Mouse (Mus musculus): ENCODE data around the gene Aqp6. TPM values are rescaled to one million over a fixed set of nuclear protein-coding genes. Genes with fewer than 3 reads are reported as not detected.

The Aqp6 gene
- polyA plus RNA-seq, 1 experiment from 2014 or later: not detected

DNA sequence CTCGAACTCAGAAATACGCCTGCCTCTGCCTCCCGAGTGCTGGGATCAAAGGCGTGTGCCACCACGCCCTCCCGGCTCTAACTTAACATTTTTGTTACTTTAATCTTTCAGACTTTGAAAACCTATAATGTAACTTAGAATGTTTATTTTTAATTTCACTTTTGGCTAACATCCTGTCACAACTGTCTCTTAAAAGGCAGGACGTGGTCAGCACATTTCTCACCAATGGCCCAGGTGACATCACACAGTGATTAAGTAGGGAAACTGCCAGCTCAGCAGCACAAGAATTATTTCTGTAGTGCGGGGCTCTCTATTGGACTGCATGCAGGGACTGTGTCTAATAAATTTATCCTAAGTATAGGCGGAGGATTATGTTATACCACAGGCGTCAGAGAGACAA lies 42.6 kb downstream of the Aqp6 start:
- peaks cover 7% of the 10 kb centered on the region; the same call in 1 of the 2 replicates for H3K36me3 ChIP-seq (ENCODE audit: control insufficient read depth, insufficient read depth, low read length)
- H3K4me1 ChIP-seq (replicated peaks; ENCODE audit: control insufficient read depth, insufficient read depth, low read length): peaks cover 12% of the 10 kb centered on the region
- ATAC-seq (replicated peaks; ENCODE audit: low FRiP score) (no peak), DNase-seq (ENCODE audit: low spot score) (no peak)
- H3K27ac ChIP-seq (ENCODE audit: low read depth, low read length): no peak overlapping the region
- H3K4me3 ChIP-seq (ENCODE audit: low read depth, low read length): no peak overlapping the region
- no peaks in the 10 kb centered on the region for H3K9me3 ChIP-seq (ENCODE audit: control insufficient read depth, low read length)
- WGBS: 89% methylated on average over 10 of the region's 10 CpGs
- no peaks in the 10 kb centered on the region for H3K27me3 ChIP-seq (replicated peaks; ENCODE audit: control insufficient read depth, insufficient read depth, low read length)
- no peak overlapping the region for H3K4me2 ChIP-seq
- no peak overlapping the region for H3K9ac ChIP-seq (ENCODE audit: low read depth, low read length)

DNA sequence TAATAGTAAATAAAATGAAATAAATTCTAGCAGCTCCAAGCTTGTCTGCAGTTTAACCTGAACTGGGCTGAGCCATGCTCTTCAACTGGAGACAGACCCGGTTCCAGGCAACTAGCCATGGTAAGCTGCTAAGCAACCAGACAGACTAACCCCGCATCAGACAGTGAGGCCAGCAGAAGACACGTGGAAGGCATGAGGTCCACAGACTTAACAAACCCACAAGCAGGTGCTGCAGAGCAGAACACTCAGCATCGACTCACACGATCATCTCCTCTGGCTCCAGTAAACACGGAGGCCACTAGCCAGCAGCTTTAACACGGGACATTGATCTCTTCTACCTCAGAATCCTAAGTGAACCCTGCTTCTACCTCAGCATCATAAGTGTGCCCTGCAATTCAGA lies 43.6 kb downstream of the Aqp6 start:
- 80% methylated on average over 7 of the region's 7 CpGs for WGBS
- Histone ChIP-seq H3K4me2 (no peak overlapping the region), H3K36me3 (ENCODE audit: control insufficient read depth, insufficient read depth, low read length) (peaks cover 7% of the 10 kb centered on the region; the same call in 1 of the 2 replicates), H3K9ac (ENCODE audit: low read depth, low read length) (no peak overlapping the region), H3K4me3 (ENCODE audit: low read depth, low read length) (no peak overlapping the region), H3K27ac (ENCODE audit: low read depth, low read length) (no peak overlapping the region), H3K27me3 (replicated peaks; ENCODE audit: control insufficient read depth, insufficient read depth, low read length) (no peaks in the 10 kb centered on the region), H3K9me3 (ENCODE audit: control insufficient read depth, low read length) (no peaks in the 10 kb centered on the region), H3K4me1 (replicated peaks; ENCODE audit: control insufficient read depth, insufficient read depth, low read length) (peaks cover 21% of the 10 kb centered on the region)
- DNase-seq (ENCODE audit: low spot score) (no peak), ATAC-seq (replicated peaks; ENCODE audit: low FRiP score) (no peak)

DNA sequence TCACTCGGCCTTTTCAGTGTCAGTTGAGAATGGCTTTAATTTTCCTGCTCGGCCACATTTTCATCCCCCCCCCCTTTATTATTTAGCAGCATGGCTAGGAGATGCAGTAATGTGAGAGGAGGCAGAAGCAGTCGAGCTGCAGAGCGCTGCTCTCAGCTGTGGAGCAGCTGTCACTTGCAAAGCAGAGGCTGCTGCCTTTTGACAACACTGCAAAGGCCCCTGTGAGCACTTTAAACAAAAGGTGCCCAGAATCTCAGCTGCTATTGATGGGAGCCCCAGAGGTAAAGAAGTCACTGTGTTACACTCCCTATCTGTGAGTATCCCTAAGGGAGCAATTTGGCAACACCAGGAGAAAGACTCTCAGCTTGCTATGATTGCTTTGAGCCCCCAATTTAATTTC lies 47.1 kb downstream of the Aqp6 start:
- Histone ChIP-seq H3K27ac (ENCODE audit: low read depth, low read length) (no peak overlapping the region), H3K4me3 (ENCODE audit: low read depth, low read length) (no peak overlapping the region), H3K36me3 (ENCODE audit: control insufficient read depth, insufficient read depth, low read length) (no peaks in the 10 kb centered on the region), H3K4me2 (no peak overlapping the region), H3K9me3 (ENCODE audit: control insufficient read depth, low read length) (no peaks in the 10 kb centered on the region), H3K27me3 (replicated peaks; ENCODE audit: control insufficient read depth, insufficient read depth, low read length) (peaks cover 9% of the 10 kb centered on the region), H3K4me1 (replicated peaks; ENCODE audit: control insufficient read depth, insufficient read depth, low read length) (peaks cover 37% of the 10 kb centered on the region), H3K9ac (ENCODE audit: low read depth, low read length) (no peak overlapping the region)
- ATAC-seq (replicated peaks; ENCODE audit: low FRiP score) (no peak), DNase-seq (ENCODE audit: low spot score) (no peak)
- WGBS: 61% methylated on average over 4 of the region's 4 CpGs

DNA sequence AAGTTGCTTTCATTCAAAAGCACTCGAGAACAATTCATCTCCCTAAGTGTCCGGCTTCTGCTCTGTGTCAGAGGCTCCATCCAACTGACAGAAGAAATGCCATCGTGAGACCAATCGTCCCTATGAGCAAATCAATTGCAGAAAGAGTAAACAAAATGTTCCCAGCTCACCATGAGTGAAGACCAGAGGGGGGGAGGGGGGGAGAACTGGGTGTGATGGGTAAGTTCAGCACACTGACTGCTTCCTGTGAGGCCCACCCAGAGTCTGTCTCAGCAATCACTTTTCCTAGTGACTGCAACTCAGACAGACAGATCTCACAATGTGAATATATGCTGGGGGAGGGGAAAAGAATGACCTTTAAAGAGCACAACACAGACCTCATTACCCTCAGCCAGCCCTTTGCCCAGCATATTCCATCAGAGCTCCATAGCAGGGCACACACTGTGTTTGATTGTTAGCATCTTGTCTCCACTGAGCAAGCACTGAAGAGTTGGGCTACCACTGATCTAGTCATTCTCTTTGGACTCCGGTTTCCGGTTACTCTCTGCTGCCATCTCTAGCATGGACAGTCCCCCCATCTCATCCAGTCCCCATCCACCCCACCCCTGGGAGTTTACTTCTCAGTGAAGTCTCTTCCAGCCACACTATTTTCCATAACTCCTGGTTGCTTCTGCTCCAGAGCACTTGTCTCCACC lies 48.0 kb downstream of the Aqp6 start:
- Histone ChIP-seq H3K27me3 (replicated peaks; ENCODE audit: control insufficient read depth, insufficient read depth, low read length) (peaks cover 18% of the 10 kb centered on the region), H3K27ac (ENCODE audit: low read depth, low read length) (no peak overlapping the region), H3K4me1 (replicated peaks; ENCODE audit: control insufficient read depth, insufficient read depth, low read length) (peaks cover 40% of the 10 kb centered on the region), H3K4me3 (ENCODE audit: low read depth, low read length) (peak overlapping the region; percentile 29), H3K9me3 (ENCODE audit: control insufficient read depth, low read length) (no peaks in the 10 kb centered on the region), H3K36me3 (ENCODE audit: control insufficient read depth, insufficient read depth, low read length) (no peaks in the 10 kb centered on the region), H3K4me2 (peak overlapping the region; percentile 88), H3K9ac (ENCODE audit: low read depth, low read length) (no peak overlapping the region)
- WGBS: 37% methylated on average over 6 of the region's 6 CpGs
- DNase-seq (ENCODE audit: low spot score): no peak
- no peak for ATAC-seq (replicated peaks; ENCODE audit: low FRiP score)

DNA sequence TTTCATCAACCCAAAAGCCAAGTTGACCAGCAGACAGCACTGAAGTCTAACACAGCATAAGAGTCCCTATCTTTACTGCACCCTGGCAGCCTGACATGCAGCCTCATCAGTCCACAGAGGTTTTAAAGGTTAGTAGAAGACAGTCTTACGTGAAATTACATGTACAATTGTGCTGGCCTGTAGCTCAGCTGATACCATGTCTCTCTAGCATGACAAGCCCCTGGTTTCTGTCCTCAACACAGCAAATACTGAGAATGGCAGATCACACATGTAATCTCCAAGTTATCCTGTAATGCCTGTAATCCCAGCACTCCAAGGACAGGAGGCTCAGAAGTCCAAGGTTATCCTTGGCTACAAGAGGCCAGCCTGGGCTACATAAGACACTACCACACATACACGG lies 49.1 kb downstream of the Aqp6 start:
- DNase-seq (ENCODE audit: low spot score) (no peak), ATAC-seq (replicated peaks; ENCODE audit: low FRiP score) (no peak)
- H3K36me3 ChIP-seq (ENCODE audit: control insufficient read depth, insufficient read depth, low read length): no peaks in the 10 kb centered on the region
- no peaks in the 10 kb centered on the region for H3K9me3 ChIP-seq (ENCODE audit: control insufficient read depth, low read length)
- H3K9ac ChIP-seq (ENCODE audit: low read depth, low read length): peak overlapping the region; percentile 78
- peak overlapping the region; percentile 87 for H3K4me3 ChIP-seq (ENCODE audit: low read depth, low read length)
- 44% methylated on average over 2 of the region's 2 CpGs for WGBS
- H3K4me2 ChIP-seq: peak overlapping the region; percentile 88
- H3K27ac ChIP-seq (ENCODE audit: low read depth, low read length): no peak overlapping the region
- peaks cover 29% of the 10 kb centered on the region for H3K27me3 ChIP-seq (replicated peaks; ENCODE audit: control insufficient read depth, insufficient read depth, low read length)
- peaks cover 40% of the 10 kb centered on the region for H3K4me1 ChIP-seq (replicated peaks; ENCODE audit: control insufficient read depth, insufficient read depth, low read length)

DNA sequence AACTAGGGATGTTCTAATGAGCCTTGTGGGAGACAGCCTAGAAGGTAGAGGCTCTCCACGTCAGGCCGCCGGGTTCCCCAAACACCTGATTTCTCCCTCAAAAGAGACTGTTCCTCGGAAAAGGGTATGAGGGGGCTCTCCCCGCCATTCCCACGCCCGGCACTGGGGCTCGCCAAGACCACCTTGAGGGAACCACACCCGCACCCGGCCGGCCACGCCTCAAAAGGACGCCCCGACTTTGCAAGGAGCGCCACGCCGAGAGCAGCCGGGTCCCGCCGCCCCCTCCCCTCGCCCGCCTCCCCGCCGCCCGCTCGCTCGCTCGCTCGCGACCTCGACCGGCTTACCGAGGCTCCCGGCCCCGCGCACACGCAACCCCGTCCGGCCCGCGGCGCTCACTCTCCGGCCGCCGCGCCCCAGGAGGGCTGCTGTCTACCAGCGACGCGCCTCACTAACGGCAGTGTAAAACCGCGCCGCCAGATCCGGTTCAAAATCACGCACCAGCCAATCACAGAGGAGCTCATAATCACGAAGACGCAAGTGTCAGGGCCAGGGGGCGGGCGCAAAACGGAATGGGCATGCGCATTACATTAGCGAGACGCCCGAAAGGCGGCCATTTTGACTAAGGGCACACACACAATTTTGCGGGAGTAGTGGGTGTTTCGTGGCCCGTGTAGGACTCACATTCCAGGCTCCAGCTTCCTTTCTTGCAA lies 50.1 kb downstream of the Aqp6 start, which contains the start of gene Racgap1:
Racgap1 (minus strand) TSS at position 494 of the 710 bp plus-strand sequence.
- WGBS: under 1% methylated on average over 68 of the region's 68 CpGs
- ATAC-seq (replicated peaks; ENCODE audit: low FRiP score): peak; percentile 97

DNA sequence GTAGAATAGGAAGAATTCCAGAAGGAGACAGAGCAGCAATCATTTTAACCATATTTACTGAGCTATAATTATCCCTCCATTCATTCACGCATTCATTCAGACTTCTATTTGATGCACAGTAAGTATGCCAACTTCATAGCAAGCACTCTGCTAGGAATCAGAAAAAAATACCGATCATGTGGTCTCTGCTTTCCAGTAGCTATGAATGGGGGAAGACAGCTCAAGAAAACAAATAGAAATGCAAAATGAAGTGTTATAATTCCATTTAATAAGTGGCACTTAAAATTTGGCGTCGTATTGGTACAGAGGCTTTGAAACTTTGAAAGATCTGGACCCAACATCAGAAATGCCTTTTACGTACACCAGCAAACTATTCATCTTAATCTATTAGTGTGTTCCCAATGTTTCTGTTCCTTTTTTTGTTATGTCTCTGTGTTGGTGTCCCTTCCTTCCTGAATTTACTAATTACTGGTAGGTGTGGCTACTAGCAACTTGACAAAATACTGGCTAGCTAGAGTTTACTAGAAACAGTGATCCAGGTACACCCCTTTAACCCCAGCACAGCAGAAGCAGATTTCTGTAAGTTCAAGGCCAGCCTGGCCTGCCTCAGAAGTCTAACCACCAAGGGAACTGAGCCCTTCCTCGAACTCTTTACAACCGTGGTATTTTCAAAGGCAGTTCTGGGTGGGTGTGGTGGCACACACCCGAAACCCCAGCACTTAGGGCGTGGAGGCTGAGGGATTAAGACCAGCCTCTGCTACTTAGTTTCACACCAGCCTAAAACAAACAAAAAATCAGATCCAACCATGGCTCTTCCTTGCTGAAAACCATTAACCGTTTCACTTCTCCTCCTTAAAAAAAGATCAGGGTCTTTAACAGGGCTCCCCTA lies 51.0 kb downstream of the Aqp6 start:
- ATAC-seq (replicated peaks; ENCODE audit: low FRiP score): no peak
- Histone ChIP-seq H3K4me3 (ENCODE audit: low read depth, low read length) (peak overlapping the region; percentile 87; the same call in 1 of the 2 replicates), H3K4me2 (peak overlapping the region; percentile 59), H3K27me3 (replicated peaks; ENCODE audit: control insufficient read depth, insufficient read depth, low read length) (peaks cover 47% of the 10 kb centered on the region), H3K27ac (ENCODE audit: low read depth, low read length) (no peak overlapping the region), H3K36me3 (ENCODE audit: control insufficient read depth, insufficient read depth, low read length) (no peaks in the 10 kb centered on the region), H3K9me3 (ENCODE audit: control insufficient read depth, low read length) (no peaks in the 10 kb centered on the region), H3K9ac (ENCODE audit: low read depth, low read length) (peak overlapping the region; percentile 46; the same call in 1 of the 2 replicates), H3K4me1 (replicated peaks; ENCODE audit: control insufficient read depth, insufficient read depth, low read length) (peaks cover 36% of the 10 kb centered on the region)
- DNase-seq (ENCODE audit: low spot score): no peak
- 69% methylated on average over 10 of the region's 10 CpGs for WGBS

More for the DNA sequence above, 50.1 kb downstream of the Aqp6 start, which contains the start of gene Racgap1:
- peak within 1 kb of the TSS; percentile 62; the same call in 1 of the 2 replicates for H3K27ac ChIP-seq (ENCODE audit: low read depth, low read length)
- H3K9ac ChIP-seq (ENCODE audit: low read depth, low read length): peak within 1 kb of the TSS; percentile 78
- peak; percentile 92 for DNase-seq (ENCODE audit: low spot score)
- H3K4me2 ChIP-seq: peak within 1 kb of the TSS; percentile 88
- H3K27me3 ChIP-seq (replicated peaks; ENCODE audit: control insufficient read depth, insufficient read depth, low read length): peaks cover 39% of the 10 kb centered on the region
- H3K4me3 ChIP-seq (ENCODE audit: low read depth, low read length): peak within 1 kb of the TSS; percentile 87
- H3K4me1 ChIP-seq (replicated peaks; ENCODE audit: control insufficient read depth, insufficient read depth, low read length): peaks cover 38% of the 10 kb centered on the region
- H3K9me3 ChIP-seq (ENCODE audit: control insufficient read depth, low read length): no peaks in the 10 kb centered on the region
- no peaks in the 10 kb centered on the region for H3K36me3 ChIP-seq (ENCODE audit: control insufficient read depth, insufficient read depth, low read length)

DNA sequence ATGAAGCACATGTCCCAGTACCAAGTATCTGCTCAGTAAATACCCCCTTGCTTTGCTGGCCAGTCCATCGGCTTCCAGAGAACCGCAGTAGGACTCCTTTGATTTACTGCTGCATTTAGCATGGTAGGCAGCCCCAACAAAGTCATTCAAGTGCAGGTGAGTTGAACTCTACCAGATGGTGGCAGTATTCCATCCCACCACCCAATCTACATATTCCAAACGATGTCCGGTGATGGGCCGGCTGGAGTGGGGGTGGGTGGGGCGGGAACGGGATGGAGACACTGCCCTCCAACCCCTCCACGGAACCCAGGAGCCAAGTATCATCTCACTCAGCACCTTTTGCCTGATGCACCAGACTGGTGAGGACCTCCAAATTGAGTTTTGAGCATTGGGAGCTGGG lies 52.1 kb downstream of the Aqp6 start:
- WGBS: 10% methylated on average over 8 of the region's 8 CpGs
- H3K27ac ChIP-seq (ENCODE audit: low read depth, low read length): no peak overlapping the region
- DNase-seq (ENCODE audit: low spot score): no peak
- no peaks in the 10 kb centered on the region for H3K36me3 ChIP-seq (ENCODE audit: control insufficient read depth, insufficient read depth, low read length)
- peaks cover 36% of the 10 kb centered on the region for H3K4me1 ChIP-seq (replicated peaks; ENCODE audit: control insufficient read depth, insufficient read depth, low read length)
- no peak overlapping the region for H3K4me3 ChIP-seq (ENCODE audit: low read depth, low read length)
- peaks cover 53% of the 10 kb centered on the region for H3K27me3 ChIP-seq (replicated peaks; ENCODE audit: control insufficient read depth, insufficient read depth, low read length)
- no peak for ATAC-seq (replicated peaks; ENCODE audit: low FRiP score)
- no peak overlapping the region for H3K9ac ChIP-seq (ENCODE audit: low read depth, low read length)
- peak overlapping the region; percentile 54 for H3K4me2 ChIP-seq
- H3K9me3 ChIP-seq (ENCODE audit: control insufficient read depth, low read length): no peaks in the 10 kb centered on the region
